Mouse (Mus musculus) cerebellum, adult 9-11 months (tissue): ENCODE data around the gene Tbp.
A peak's percentile ranks its signal among the peaks of the same experiment; 100 is the strongest.

Source experiments
- DNase-seq: peaks from one replicate; pipeline ENCODE4 v3.0.0; 2022

Tbp gene

GRCm38 (mm10) chr17:15499656-15500394 lies at the start of gene Tbp, which contains the start of gene Psmb1:
TSS of gene Tbp (plus strand) at chr17:15499888.
TSS of gene Psmb1 (minus strand) at chr17:15499751.
- peak; percentile 97 for DNase-seq

DNA sequence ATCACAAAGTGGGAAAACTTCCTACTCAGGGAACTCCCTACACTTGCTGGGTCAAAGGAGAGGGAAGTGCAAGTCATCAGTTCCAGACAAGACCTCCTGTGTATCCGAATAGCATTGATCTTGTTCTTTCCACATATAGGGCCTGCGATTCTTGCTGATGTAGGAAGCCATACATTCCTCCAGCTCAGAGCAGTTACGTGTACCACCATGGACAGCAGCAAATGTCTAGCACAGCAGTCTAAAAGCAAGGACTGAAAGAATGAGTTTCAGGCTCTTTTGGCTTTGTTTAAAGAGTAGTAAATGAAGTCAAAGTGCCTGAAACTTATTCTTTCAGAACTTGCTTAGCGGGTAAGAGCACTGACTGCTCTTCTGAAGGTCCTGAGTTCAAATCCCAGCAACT lies 44.5 kb upstream of the Tbp start:
- no peak for DNase-seq

DNA sequence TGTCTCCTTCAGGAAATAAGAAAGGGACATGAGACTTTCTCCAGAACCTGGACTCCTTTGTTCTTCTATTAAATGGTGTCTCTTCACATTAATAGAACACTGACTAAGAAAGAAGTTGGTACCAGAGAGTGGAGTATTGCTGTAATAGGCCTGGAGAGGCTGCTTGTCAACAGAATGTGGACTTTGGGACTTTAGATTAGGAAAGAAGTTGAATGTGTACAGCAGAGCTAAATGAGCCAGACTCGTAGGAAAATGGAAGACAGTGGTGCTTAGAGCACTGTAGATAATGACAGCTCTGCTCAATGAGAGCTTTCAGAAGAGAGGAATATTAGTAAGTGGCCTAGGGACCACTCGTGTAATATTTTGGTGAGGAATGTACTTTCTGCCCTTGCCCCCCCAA lies 43.1 kb upstream of the Tbp start:
- no peak for DNase-seq

DNA sequence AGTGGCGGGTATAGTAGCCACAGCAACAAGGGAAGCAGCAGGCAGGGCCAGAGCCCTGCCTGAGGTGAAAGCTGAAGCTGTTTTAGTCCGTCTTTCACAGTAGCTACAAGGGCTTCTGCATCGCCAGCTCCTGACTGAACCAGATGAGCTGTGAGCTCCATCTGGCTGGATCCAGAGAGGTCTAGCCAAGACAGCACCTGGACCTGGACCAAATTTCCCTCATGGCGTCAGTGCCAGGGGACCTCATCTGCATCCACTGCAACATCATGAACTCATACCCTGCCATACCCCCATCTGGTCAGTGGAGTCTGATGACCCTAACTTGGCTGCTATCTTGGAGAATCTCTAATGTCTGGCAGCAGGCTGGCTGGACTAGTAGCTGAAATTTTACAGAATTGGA lies 39.9 kb upstream of the Tbp start:
- DNase-seq, result no peak

GRCm38 (mm10) chr17:15461921-15462495 lies 37.7 kb upstream of the Tbp start:
- DNase-seq, result no peak

DNA sequence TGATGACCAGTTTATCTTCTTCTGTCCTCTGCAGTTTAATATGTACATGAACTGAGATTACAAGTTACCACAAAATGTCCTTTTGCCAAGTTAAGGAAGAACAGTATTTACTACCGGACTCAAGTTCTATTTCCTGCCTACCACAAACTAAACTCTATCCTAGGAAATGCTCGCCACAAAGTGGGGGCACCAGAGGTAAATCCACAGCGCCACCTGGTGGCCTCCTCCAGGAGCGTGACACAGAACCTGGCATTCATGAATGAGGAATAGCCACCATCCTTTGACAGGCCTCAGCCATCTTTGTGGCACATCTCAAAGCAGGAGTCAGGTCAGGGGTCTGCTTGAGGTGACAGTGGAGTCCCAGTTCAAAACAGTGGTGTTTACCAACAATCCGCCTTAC lies 32.0 kb upstream of the Tbp start:
- DNase-seq, result peak; percentile 22

GRCm38 (mm10) chr17:15472671-15473070 lies 27.0 kb upstream of the Tbp start:
- DNase-seq, result no peak

DNA sequence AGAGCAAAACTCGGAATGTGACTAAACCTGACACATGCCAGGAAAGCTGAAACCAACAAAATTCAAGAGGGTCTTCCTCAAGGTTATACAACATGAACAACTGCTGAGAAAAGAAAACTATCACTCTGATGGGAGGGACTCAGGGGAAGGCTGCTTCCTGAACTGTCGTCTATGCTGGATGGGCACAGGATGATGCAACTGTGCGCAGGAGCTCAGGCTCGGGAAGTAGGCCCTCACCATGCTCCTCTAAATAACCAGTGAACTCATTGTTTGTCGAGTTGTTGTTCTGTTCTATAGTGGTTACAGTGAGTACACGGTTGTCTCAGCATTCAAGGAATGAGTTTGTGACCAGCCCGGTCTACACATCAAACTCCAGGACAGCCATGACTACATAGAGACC lies 9.1 kb upstream of the Tbp start:
- DNase-seq, result no peak

GRCm38 (mm10) chr17:15497882-15498752 lies 1.6 kb upstream of the Tbp start:
- DNase-seq, result peak; percentile 94

DNA sequence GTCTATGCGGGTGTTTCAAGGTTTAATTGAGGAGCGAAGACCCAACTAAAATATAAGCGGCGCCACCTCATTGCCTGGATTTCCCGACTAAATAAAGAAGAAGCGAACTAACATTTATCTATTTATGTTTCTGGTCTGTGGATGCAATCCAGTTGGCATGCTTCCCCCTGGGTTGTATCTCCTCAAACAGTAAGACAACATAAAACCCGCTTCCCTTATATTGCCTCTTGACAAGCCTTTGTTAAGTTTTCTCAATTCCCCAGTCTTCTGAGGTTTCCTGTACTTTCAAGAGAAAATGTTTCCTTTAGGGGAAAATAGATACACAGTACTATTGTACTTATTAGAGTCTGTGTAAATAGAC lies 955 bp upstream of the Tbp start:
- peak; percentile 54 for DNase-seq

- DNase-seq, result no peak
These were observed 11.0 kb downstream of the Tbp start for GRCm38 (mm10) chr17:15510694-15511093.

- no peak for DNase-seq
These were observed 18.1 kb downstream of the Tbp start for GRCm38 (mm10) chr17:15517776-15518175.

GRCm38 (mm10) chr17:15518186-15518585 lies 18.5 kb downstream of the Tbp start:
- DNase-seq, result no peak

DNA sequence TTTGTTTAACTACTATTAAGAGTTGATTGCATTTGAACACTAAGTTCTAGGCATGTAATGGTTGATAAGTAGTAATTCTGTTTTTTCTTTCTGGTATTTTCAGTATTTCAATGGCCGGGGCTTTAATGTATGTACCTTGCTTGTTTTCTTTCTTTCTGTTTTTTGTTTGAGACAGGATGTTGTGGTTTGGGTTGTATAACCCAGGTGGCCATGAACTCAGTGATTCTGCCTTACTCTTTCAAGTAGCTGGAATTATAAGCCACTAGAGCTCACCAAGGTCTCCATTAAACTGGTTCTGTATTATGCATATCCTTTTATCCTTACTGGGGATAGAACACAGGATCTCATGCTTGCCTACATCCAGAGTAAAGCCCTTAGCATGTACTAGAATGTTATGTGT lies 19.1 kb downstream of the Tbp start:
- DNase-seq, result no peak

DNA sequence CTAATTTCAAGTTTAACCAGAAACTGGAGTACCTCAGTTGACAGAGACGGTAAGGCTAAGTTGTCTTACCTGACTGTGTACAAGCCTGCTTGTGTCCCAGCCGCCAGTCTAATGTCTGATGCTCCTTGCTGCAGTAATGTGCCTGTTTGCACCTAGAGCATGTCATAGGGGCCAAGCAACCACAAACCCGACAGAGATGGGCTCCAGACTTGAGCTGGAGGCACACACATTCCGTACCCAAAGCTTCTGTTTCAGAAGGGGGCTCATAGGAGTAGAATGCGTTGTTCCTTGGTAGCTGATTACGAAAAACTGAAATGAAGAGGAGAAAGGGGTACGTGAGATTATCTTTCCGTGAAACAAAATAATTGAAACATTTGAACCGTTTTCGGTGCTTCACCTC lies 26.6 kb downstream of the Tbp start:
- DNase-seq, result peak; percentile 17

DNA sequence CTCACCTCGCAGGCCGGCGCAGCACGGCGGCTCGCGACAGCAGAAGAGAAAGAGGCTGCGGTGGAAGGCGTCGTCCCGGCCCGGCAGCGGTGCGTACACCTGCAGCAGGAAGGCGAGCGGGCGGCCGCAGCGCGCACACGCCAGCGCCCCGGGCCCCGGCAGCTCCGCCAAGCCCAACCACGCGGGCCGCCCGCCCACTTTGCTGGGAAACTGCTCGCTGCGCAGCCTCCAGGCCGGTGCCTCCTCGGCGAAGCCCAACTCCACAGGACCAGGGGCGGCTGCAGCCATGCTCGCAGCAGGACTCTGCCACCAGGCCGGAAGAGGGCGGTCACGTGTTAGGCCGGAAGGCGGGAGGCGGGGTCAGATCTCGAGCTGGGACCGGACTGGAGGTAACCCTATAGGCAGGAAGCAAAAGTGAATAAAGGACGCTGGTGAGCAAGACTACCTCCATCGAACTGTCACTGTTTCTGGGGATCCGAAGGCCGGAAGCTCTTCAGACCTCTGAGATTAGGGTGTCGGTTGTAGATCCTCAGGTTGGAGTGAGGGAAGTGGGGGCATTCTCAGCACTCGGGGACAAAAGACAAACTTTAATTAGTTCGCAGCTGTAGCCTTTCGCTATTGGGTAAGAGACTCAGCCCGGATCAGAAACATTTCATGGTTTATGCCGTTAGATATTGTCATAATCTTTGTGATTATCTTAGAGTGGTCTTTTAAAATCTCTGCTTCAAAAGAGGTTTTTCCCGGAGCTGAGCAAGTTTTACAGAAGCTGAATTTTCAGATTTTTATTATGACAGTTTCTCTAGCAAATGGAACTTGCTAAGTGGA lies 27.5 kb downstream of the Tbp start, which contains the start of gene Pdcd2:
Gene Pdcd2, minus strand, starts transcription at position 316 of the 825 bp plus-strand sequence.
- peak; percentile 94 for DNase-seq

- DNase-seq, result no peak
These were observed 28.1 kb downstream of the Tbp start for GRCm38 (mm10) chr17:15527811-15528136.

DNA sequence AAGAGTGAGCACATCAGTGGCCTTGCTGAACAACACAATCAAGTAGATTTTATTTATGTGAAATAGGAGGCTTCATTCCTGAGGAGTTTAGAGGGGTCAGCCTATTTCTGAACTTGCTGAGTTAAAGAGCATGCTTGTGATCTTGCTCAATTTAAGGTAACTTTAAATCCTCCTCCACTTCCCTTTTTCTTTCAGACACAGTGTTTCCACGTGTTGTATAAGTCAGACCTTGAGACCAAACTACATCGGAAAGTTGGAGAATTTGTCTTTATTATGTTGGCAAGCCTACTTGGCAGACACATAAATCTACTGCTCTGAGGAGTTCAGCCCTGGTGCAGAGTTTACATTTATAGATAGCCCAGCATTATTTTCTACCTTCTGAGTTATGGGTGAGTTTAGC lies 29.2 kb downstream of the Tbp start:
- DNase-seq, result no peak

- DNase-seq, result peak; percentile 15
These were observed 30.5 kb downstream of the Tbp start for GRCm38 (mm10) chr17:15530141-15530540.

DNA sequence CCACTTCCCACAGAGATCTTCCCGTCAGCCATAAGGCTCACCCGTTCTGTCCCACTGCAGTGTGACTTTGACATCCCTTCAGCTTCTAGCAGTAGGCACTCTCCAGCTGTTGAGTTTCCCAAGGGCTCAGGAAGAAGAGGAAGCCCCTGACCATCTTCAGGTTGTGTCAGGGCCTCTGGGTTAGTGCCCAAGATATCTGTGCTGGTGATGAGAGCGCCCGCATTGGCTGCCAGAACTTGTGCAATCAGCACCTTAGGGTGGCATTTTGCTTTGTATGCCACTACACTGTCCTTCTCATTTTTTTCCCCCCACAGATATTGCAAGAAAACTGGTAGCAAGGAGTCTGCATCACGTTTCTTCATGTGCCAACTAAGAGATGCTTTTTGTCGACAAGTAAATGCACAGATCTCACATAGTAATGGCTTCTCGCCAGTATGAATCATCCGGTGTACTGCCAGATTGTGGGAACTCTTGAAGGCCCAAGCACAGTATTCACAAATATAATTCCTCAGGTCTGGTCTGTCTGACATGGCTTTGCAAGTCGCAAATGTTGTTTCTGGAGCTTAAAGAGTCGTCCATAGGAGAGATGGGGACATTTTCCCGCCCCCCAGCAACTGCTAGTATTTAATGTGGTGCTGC lies 35.6 kb downstream of the Tbp start:
- no peak for DNase-seq

DNA sequence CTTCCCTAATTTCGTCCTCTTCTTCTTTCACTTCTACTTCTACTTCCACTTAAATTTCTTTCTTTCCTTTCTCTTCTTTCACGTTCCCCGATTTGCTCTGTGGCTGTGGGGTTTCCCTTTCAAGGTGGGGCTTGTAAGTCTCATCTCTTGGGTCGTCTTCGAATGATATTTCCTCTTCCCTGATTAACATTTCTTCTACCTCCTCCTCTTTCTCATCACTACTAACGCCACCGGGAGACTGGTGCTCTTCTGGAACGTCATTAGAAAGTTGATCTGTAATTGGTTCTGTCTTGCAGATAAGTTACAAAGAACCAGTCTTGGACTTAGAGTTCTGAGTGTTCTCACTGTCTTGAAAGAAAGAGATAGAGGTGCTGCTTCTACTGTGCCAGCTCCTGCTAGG lies 36.3 kb downstream of the Tbp start:
- no peak for DNase-seq

DNA sequence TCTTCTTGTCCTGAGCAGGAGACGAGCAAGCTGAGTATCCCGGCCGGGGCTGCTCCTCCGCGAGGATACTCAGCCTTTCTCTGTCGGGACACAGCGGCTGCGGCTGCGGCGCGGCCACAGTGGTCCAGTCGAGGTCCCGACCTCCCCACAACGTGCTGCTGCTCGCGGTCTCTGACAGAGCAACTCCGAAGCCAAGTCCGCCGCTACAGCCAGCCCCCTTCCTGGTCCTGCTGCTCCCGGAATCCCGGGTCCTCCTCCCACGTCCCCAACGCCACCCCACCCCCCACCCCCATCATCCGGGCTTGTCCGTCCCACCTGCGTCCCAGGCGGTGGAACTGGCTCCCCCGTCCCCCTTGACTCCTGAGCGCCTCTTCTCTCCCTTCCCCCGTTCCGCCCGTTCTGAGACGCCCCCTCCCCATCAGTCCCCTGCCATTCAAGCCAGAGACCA lies 36.8 kb downstream of the Tbp start:
- DNase-seq, result no peak
